Mouse (Mus musculus) megakaryocyte, embryonic 14.5 days (primary cell): ENCODE measurements at regions not wholly inside any gene's neighbourhood (a gene's known extent, or its start where the extent isn't known, plus 50 kb on each side); places are given as distances from the start of the nearest gene placed in this dataset.

Experiments used
- FLI1 ChIP-seq: IDR thresholded peaks from 2 replicates; pipeline ENCODE4 v1.6.1; 2012; ENCODE audit warnings: low read length, inconsistent platforms, mixed read lengths
- GATA1 ChIP-seq: IDR thresholded peaks from 3 replicates; pipeline ENCODE4 v1.6.1; 2012; ENCODE audit warnings: mixed read lengths, low read length, inconsistent platforms, borderline replicate concordance

DNA sequence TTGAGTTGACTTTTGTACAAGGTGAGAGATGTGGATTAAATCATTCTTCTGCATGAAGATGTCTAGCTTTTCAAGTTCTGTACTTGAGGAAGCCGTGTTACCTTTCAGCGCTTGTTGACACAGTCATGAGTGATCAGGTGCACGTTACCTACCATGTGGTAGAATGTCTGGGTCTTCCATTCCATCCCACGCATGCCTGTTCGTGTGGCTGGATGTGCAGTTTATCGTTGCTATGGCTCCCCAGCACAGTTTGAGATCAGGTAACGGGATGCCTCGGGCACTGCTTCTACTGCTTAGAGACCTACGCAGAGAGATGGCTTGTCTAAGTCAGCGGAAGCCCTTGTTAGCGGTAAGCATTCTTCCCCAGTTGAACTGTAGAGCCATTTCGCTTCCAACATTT is 348.1 kb downstream of the Etnk1 start:
- TF ChIP-seq FLI1 (no peak), GATA1 (no peak)
